Mouse (Mus musculus) liver, embryonic 15.5 days (tissue): Measurements from ENCODE around the gene Tyw5. TPM values are rescaled to one million over a fixed set of nuclear protein-coding genes. Genes with fewer than 3 reads are reported as not detected.

Experiments
- ATAC-seq: fragments of 200-750 bp; cut with Nextera tagmentation; 2 replicates; pipeline ENCODE4 v1.8.0; 2017; ENCODE audit warnings: moderate number of reproducible peaks, mild to moderate bottlenecking, moderate library complexity; ENCODE audit not compliant: insufficient read depth
- H3K27ac ChIP-seq: fragments of 300-500 bp; sonication (generic); replicated peaks from 2 replicates; pipeline ENCODE4 v1.5.1; 2015; ENCODE audit warnings: mild to moderate bottlenecking, inconsistent platforms
- H3K27me3 ChIP-seq: fragments of 300-500 bp; sonication (generic); 2 replicates; pipeline ENCODE4 v1.6.1; 2015; ENCODE audit warnings: mild to moderate bottlenecking, inconsistent platforms
- H3K36me3 ChIP-seq: fragments of 300-500 bp; sonication (generic); replicated peaks from 2 replicates; pipeline ENCODE4 v1.6.1; 2015; ENCODE audit warnings: moderate library complexity, mild to moderate bottlenecking, inconsistent platforms
- H3K4me1 ChIP-seq: fragments of 300-500 bp; sonication (generic); replicated peaks from 2 replicates; pipeline ENCODE4 v1.6.1; 2015; ENCODE audit warnings: inconsistent platforms
- H3K4me2 ChIP-seq: fragments of 300-500 bp; sonication (generic); 2 replicates; pipeline ENCODE4 v1.6.1; 2015; ENCODE audit warnings: moderate library complexity, mild to moderate bottlenecking, inconsistent platforms
- H3K4me3 ChIP-seq: fragments of 300-500 bp; sonication (generic); replicated peaks from 2 replicates; pipeline ENCODE4 v1.5.1; 2015; ENCODE audit warnings: mild to moderate bottlenecking, inconsistent platforms
- H3K9ac ChIP-seq: fragments of 300-500 bp; sonication (generic); 2 replicates; pipeline ENCODE4 v1.6.1; 2015; ENCODE audit warnings: moderate library complexity, mild to moderate bottlenecking, inconsistent platforms
- H3K9me3 ChIP-seq: fragments of 300-500 bp; sonication (generic); replicated peaks from 2 replicates; pipeline ENCODE4 v1.6.1; 2016; ENCODE audit warnings: inconsistent platforms
- WGBS: fragments of 180-500 bp; shearing (Covaris S2); methylation state at CpG from one replicate; pipeline ENCODE4 v1.1.7; 2015; ENCODE audit warnings: mixed read lengths; ENCODE audit not compliant: insufficient replicate concordance; 5-methylcytosine and 5-hydroxymethylcytosine counted together
- polyA plus RNA-seq: library from polyadenylated mRNA; unstranded; fragments of >200 nt; fragmentation: Nextera tagmentation; extraction: Ambion mirVana; gene quantifications from 2 replicates; pipeline ENCODE4 v1.2.1, GENCODE M21; 2015

Gene Tyw5
- polyA plus RNA-seq, 1 experiment from 2014 or later, result 10.5 TPM

DNA sequence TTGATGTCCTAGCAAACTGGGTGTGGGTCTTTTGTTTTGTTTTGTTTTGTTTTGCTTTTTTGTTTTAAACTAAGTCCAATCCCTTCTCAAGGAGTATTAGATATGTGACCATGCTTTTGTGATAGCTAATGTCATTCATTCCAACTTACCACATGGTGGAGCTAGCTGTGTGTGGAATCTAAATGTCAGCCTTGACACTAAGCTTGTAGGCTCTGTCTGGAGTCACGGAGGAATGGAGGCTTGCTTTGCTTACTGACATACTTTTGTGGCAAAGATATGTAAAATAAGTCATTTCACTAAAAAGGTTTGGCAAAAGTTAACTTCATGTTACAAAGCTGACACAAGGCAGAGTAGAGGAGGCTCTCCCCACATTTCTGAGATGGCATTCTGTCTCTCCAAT lies 16.8 kb upstream of the Tyw5 start:
- ATAC-seq, result no peak
- Histone ChIP-seq H3K4me1 (no peaks in the 10 kb centered on the region), H3K4me2 (no peak overlapping the region), H3K9ac (no peak overlapping the region), H3K27me3 (no peaks in the 10 kb centered on the region), H3K4me3 (no peak overlapping the region), H3K9me3 (no peaks in the 10 kb centered on the region), H3K27ac (no peak overlapping the region), H3K36me3 (no peaks in the 10 kb centered on the region)
- WGBS, result 19% methylated on average over 1 of the region's 1 CpGs

DNA sequence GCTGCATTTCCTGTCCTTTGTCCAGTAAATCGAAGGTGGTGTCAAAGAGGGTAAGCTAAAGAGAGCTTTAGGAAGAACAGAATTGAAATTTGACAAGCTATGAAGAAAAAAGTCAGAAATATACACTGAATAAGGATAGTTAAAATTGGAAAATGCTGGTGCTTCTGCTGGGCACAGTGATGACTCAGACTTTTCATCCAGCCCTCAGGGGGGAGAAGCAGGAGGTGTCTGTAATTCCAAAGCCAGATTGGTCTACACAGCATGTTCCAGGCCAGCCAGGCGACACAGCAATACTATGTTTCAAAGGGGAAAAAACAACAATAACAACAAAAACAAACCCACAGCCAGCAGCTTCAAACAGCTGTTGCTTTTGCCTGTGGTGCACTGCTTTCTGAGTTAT lies 6.5 kb upstream of the Tyw5 start:
- H3K9me3 ChIP-seq, result no peaks in the 10 kb centered on the region
- WGBS, result 61% methylated on average over 2 of the region's 2 CpGs
- H3K36me3 ChIP-seq, result peaks cover 36% of the 10 kb centered on the region
- no peak overlapping the region for H3K4me3 ChIP-seq
- peaks cover 4% of the 10 kb centered on the region for H3K4me1 ChIP-seq
- no peak overlapping the region for H3K27ac ChIP-seq
- no peak overlapping the region for H3K9ac ChIP-seq
- no peaks in the 10 kb centered on the region for H3K27me3 ChIP-seq
- ATAC-seq, result no peak
- no peak overlapping the region for H3K4me2 ChIP-seq

GRCm38 (mm10) chr1:57408994-57409393 lies 2.1 kb upstream of the Tyw5 start:
- Histone ChIP-seq H3K9ac (no peak overlapping the region), H3K9me3 (no peaks in the 10 kb centered on the region), H3K4me2 (no peak overlapping the region), H3K27me3 (no peaks in the 10 kb centered on the region), H3K27ac (no peak overlapping the region), H3K4me1 (peaks cover 28% of the 10 kb centered on the region), H3K36me3 (peaks cover 22% of the 10 kb centered on the region), H3K4me3 (no peak overlapping the region)
- WGBS, result 58% methylated on average over 2 of the region's 2 CpGs
- no peak for ATAC-seq

DNA sequence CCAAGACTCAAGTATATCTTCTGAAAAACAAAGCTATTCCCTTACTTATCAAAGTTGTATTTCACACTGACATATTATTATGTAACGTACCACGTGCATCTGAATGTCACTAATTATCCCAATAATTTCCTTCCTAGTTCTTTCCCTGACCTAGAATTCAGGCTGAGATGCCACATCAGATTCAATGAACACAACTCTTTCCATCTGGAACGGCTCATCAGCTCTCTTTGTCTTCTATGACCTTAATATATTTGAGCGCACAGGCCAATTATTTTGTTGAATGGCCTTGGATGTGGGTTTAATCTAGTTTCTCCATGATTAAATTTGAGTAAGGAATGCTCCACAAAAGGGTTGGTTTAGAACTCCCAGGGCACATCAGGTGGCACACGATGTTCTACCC lies 4.8 kb downstream of the Tyw5 start:
- H3K36me3 ChIP-seq, result peaks cover 19% of the 10 kb centered on the region
- ATAC-seq, result no peak
- no peak overlapping the region for H3K4me3 ChIP-seq
- H3K9ac ChIP-seq, result no peak overlapping the region
- 82% methylated on average over 5 of the region's 5 CpGs for WGBS
- no peak overlapping the region for H3K27ac ChIP-seq
- H3K9me3 ChIP-seq, result no peaks in the 10 kb centered on the region
- peaks cover 12% of the 10 kb centered on the region for H3K4me1 ChIP-seq
- H3K27me3 ChIP-seq, result no peaks in the 10 kb centered on the region
- no peak overlapping the region for H3K4me2 ChIP-seq

DNA sequence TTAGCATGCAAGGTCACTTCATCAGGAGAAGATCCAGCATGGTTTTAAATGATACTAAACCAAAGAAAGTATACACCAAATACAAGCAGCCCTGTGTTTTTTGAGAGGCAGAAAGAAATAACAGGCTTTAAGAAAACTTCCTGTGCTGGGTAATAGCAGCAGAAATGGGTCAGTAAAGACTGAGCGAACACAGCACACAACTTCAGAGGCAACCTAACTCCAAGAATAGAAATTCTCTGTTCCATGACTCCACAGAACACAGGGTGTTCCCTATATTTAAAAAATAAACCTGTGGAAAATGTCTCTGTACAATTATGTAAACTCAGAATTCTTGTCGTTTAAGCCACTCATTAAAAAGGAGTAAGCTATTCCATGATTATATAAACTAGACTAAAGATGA lies 6.0 kb downstream of the Tyw5 start:
- Histone ChIP-seq H3K27ac (no peak overlapping the region), H3K9ac (no peak overlapping the region), H3K27me3 (no peaks in the 10 kb centered on the region), H3K9me3 (no peaks in the 10 kb centered on the region), H3K36me3 (peaks cover 29% of the 10 kb centered on the region), H3K4me2 (no peak overlapping the region), H3K4me3 (no peak overlapping the region), H3K4me1 (peaks cover 9% of the 10 kb centered on the region)
- no peak for ATAC-seq
- WGBS, result 71% methylated on average over 2 of the region's 2 CpGs

GRCm38 (mm10) chr1:57400321-57400720 lies 6.6 kb downstream of the Tyw5 start:
- H3K4me3 ChIP-seq, result no peak overlapping the region
- 76% methylated on average over 2 of the region's 2 CpGs for WGBS

DNA sequence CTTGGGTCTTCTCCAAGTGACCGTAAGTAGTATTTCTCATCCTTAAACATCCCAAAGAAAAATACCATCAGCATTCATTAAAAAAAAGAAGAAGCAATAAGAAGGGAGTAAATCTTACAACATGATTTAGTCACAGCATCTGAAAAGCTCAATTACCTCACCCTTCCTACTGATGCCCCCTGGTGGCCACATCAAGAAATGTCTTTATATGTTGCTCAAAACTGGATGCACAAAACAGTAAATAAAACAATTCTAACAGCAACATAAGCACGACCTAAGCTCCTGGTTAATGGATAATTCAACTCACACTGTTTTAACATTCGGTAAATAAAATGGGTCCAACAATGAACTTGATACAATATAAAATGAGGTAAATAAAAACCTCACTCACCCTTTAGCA lies 12.8 kb downstream of the Tyw5 start:
- H3K4me3 ChIP-seq, result no peak overlapping the region
- no peaks in the 10 kb centered on the region for H3K4me1 ChIP-seq
- H3K9ac ChIP-seq, result no peak overlapping the region
- no peak overlapping the region for H3K4me2 ChIP-seq
- H3K27ac ChIP-seq, result no peak overlapping the region
- no peaks in the 10 kb centered on the region for H3K27me3 ChIP-seq
- 53% methylated on average over 3 of the region's 3 CpGs for WGBS
- ATAC-seq, result no peak
- H3K36me3 ChIP-seq, result peaks cover 27% of the 10 kb centered on the region
- H3K9me3 ChIP-seq, result no peaks in the 10 kb centered on the region

More at GRCm38 (mm10) chr1:57400321-57400720, 6.6 kb downstream of the Tyw5 start:
- no peak overlapping the region for H3K4me2 ChIP-seq
- ATAC-seq, result no peak
- H3K9ac ChIP-seq, result no peak overlapping the region
- no peak overlapping the region for H3K27ac ChIP-seq
- peaks cover 31% of the 10 kb centered on the region for H3K36me3 ChIP-seq
- H3K9me3 ChIP-seq, result no peaks in the 10 kb centered on the region
- H3K27me3 ChIP-seq, result no peaks in the 10 kb centered on the region
- H3K4me1 ChIP-seq, result 0 out of 2 replicates have a peak, but pooled peaks cover 3% of the 10 kb centered on the region

DNA sequence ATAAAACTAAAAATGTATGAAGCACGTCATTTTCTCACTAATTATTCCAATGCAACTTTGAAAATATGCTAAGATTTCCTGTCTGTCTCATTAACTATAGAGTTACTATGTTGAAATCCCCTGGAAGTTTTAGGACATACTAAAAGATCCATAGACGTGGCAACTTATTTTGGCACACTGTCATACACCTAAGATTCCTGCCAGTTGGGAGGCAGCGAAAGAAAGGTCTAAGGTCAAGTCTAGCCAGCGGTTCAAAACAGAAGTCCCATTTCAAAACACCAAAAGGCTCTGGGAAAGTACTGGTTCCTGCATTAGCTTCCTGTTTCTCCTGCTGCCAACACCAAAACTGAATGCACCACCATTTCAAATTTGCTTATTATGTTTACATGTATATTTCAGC lies 14.5 kb downstream of the Tyw5 start:
- H3K4me3 ChIP-seq, result no peak overlapping the region
- H3K9me3 ChIP-seq, result no peaks in the 10 kb centered on the region
- no peaks in the 10 kb centered on the region for H3K27me3 ChIP-seq
- peaks cover 34% of the 10 kb centered on the region for H3K36me3 ChIP-seq
- WGBS, result 61% methylated on average over 4 of the region's 4 CpGs
- H3K4me1 ChIP-seq, result no peaks in the 10 kb centered on the region
- ATAC-seq, result no peak
- H3K4me2 ChIP-seq, result no peak overlapping the region
- H3K9ac ChIP-seq, result no peak overlapping the region
- no peak overlapping the region for H3K27ac ChIP-seq

- no peaks in the 10 kb centered on the region for H3K9me3 ChIP-seq
- no peaks in the 10 kb centered on the region for H3K4me1 ChIP-seq
- no peak overlapping the region for H3K27ac ChIP-seq
- peaks cover 24% of the 10 kb centered on the region for H3K36me3 ChIP-seq
- no peak for ATAC-seq
- no peaks in the 10 kb centered on the region for H3K27me3 ChIP-seq
- no peak overlapping the region for H3K9ac ChIP-seq
- H3K4me3 ChIP-seq, result no peak overlapping the region
- 78% methylated on average over 4 of the region's 4 CpGs for WGBS
- H3K4me2 ChIP-seq, result no peak overlapping the region
Measured at GRCm38 (mm10) chr1:57390993-57391790, 15.7 kb downstream of the Tyw5 start.

DNA sequence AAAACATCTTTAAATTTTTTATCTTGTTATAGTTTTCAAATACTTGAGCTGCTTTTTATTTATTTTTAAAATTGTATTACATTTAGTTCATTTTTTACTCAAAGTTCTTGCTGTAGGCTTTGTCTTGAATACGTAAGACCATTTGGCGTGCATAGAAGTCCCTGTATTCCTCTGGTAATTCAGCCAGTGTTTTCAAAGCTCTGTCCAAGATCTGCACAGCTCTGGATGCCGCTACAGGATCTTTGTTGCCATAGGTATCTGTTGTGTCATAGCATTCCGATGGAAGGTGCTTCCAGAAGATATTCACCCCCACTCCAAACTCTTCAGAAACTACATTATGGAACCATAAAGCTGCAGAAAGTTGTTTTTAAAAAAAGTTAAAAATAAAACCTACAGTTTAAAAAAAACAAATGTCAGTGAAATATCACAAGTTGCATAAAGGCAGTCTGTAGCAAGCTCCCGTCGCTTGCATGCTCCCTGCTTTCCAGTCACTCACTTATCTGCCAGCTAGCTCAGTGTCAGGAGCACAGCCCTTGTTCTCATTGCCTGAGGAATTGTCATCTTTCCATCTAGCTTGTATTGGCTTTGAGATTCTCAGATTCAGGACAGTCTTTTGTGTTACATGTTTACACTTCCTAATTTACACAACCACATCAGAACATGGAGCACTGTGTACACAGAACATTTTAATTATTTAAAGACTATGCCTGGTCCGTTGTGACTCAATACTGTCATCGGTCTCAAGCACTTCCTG lies 18.3 kb downstream of the Tyw5 start:
- no peak for ATAC-seq
- no peak overlapping the region for H3K9ac ChIP-seq
- H3K4me3 ChIP-seq, result no peak overlapping the region
- H3K27me3 ChIP-seq, result no peaks in the 10 kb centered on the region
- 80% methylated on average over 8 of the region's 8 CpGs for WGBS
- H3K27ac ChIP-seq, result no peak overlapping the region
- H3K36me3 ChIP-seq, result peaks cover 16% of the 10 kb centered on the region
- H3K9me3 ChIP-seq, result no peaks in the 10 kb centered on the region
- H3K4me1 ChIP-seq, result no peaks in the 10 kb centered on the region
- no peak overlapping the region for H3K4me2 ChIP-seq

DNA sequence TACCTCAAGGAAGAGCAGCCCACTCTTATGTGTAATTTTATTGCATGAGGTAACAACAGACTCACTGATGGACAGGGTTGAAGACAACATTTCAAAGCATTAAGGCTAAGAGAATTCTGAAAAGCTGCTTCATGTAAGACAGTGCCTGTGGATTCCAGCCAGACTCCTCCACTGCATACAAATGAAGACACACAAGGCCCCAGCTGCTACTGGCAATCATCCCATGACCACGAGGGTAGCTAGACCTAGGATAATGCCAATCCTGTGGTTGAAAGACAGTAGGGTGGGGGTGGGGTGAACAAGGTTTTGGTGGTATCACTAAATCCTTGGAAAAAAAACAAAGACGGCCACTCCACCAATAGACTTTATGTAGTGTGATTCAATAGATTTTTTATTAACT lies 19.0 kb downstream of the Tyw5 start:
- Histone ChIP-seq H3K4me3 (no peak overlapping the region), H3K27me3 (no peaks in the 10 kb centered on the region), H3K27ac (no peak overlapping the region), H3K9me3 (no peaks in the 10 kb centered on the region), H3K4me2 (no peak overlapping the region), H3K4me1 (no peaks in the 10 kb centered on the region), H3K36me3 (peaks cover 14% of the 10 kb centered on the region), H3K9ac (no peak overlapping the region)
- 43% methylated on average over 2 of the region's 2 CpGs for WGBS
- no peak for ATAC-seq
